Mouse (Mus musculus) lung, adult 2 months (tissue): Measurements from ENCODE around the gene Hist1h4d.
"Not testable (repeated sequence)": the region's sequence is repeated elsewhere in the genome, so short reads cannot be mapped to it uniquely, and the experiment has no call there.

Experiments used
- CTCF ChIP-seq: fragments of 200-500 bp; IDR thresholded peaks from 2 replicates; pipeline ENCODE4 v1.5.1; 2011; ENCODE audit warnings: mild to moderate bottlenecking, low read length, control low read depth; ENCODE audit not compliant: insufficient read depth
- POLR2A ChIP-seq: fragments of 200-500 bp; IDR thresholded peaks from 2 replicates; pipeline ENCODE4 v1.6.1; 2011; ENCODE audit warnings: low read depth, mild to moderate bottlenecking, control low read depth, low read length, borderline replicate concordance; ENCODE audit errors: extremely low read depth

- TF ChIP-seq CTCF, POLR2A: not testable (repeated sequence)
Measured at GRCm38 (mm10) chr13:23539821-23540220, 41.6 kb upstream of the Hist1h4d start.
